Mouse (Mus musculus): ENCODE measurements around the gene Igflr1.

The Igflr1 gene

DNA sequence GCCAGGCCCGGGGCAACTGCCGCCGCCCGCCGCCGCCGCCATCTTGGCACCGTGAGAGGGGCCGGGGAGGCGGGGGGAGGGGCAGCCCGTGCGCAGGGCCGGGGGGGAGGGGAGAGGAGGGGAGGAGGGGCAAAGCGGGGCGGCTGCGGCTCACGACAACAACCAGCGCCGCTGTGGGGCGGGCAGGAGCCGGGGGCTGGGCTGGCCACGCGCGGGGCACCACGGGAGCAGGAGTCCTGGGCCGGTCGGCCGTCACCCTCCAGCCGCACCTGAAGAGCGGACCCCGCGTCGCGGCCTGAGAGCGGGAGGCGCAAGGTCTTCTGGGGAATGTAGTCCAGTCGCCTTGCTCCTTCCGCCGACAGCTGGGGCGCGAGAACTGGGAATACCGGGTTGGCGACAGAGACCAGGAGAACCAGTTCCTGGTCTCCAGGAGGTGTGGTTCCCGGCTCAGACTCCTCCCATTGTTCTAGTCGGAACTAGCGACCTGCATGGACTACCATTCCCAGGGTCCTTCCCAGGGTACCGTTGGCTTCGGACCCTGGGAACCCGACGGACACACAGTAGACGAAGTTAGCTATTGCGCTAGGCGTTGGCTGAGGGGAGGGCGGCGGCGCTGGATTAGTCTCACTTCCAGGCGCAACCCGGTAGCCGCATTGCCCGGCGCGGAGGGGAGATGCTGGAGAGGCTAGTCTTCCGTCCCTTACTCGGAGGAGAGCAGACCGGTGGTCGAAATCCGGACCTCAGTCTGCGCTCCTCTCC, 23.6 kb downstream of the Igflr1 start, which contains the start of gene Kmt2b:
Gene Kmt2b (minus strand): TSS at position 51 of the 759 bp plus-strand sequence.
- DNase-seq (ENCODE audit: extremely low read depth, low read depth) = peak; percentile 92

DNA sequence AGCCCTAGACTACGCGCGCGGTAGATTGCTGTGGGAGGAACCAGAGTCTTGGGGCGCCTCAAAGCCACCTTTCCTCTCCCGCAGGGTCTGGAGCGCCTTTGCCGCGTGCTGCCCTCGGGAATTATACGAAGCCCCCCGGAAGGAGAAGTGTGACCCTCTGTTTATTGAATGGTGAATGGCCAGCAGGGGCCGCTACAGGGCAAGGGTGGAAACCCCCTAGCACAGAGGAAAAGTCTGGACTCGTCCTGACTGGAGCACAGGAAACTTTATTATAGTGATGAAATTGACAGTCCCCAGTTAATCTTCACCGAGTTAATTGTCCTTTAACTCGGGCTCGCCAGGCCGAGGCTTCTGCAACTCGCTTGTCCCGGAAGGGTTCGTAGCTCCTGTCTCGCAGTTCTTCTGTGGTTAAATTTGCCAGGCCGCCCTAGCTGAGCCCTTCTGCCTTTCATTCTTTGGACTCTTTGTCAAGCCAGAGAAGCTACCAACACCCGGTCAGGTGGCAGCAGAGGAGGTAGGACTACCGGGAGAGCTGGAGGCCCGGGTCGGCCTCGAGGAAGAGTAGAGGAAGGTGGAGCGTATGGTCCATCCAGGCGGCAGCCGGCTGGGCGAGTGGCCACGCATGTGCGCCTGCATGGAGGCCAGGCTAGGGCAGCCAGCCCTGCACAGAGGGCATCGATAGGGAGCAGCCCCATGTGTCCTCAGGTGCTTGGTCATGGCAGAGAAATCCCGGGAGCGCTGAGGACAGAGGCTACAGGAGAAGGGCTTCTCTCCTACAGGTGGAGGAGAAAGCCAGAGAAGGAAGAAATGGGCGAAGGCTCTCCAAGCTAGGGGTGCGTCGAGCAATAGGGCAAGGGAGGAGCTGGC, 24.4 kb downstream of the Igflr1 start:
- peak; percentile 57 for DNase-seq (ENCODE audit: extremely low read depth, low read depth)

DNA sequence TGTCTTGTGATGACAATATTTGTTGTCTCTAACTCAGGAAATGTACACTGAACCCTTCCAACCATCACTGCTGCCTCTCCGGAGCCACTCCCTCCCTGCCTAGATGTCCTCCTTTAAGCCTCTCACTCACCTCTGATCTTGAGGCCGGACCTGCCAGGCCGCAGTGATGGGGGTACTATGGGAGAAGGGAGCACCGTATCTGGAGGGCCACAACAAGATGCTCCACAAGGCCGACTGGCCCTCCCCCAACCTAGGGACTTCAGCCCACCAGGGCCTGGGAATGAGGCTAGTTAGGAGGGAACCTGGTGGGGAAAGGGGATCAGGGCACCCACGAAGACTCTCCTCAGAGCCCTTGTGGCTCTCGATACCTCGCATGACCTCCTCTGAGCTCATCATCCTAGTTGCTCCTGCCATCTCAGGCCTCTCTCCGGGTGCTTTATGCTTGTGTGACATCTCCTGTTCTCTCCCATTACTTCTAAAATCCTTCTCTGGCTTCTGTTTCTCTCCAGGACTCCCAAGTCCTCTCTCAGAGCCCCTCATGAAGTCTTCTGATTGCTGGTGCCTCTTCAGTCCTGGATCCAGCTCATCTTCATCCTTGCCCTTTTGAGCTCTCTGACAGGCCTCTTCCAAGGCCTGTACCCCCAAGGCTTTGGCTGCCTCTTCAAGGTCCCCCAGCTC, 25.8 kb downstream of the Igflr1 start:
- DNase-seq (ENCODE audit: extremely low read depth, low read depth) = no peak

DNA sequence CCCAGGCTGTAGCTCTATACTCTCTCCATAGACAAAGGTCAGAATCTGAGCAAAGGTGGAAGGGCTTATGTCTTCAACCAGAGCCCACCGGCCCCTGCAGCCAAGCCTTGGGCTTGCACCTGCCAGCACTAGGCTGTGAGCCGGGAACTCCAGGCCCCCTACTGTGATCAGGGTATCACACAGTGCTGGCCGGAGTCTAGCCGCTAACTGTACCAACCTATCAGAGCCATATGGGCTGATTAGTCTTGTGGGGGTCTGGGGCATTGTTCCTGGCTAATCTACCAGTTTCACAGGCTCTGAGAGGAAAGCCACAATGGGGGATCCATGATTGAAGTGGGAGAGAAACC, 26.4 kb downstream of the Igflr1 start:
- no peak for DNase-seq (ENCODE audit: extremely low read depth, low read depth)

DNA sequence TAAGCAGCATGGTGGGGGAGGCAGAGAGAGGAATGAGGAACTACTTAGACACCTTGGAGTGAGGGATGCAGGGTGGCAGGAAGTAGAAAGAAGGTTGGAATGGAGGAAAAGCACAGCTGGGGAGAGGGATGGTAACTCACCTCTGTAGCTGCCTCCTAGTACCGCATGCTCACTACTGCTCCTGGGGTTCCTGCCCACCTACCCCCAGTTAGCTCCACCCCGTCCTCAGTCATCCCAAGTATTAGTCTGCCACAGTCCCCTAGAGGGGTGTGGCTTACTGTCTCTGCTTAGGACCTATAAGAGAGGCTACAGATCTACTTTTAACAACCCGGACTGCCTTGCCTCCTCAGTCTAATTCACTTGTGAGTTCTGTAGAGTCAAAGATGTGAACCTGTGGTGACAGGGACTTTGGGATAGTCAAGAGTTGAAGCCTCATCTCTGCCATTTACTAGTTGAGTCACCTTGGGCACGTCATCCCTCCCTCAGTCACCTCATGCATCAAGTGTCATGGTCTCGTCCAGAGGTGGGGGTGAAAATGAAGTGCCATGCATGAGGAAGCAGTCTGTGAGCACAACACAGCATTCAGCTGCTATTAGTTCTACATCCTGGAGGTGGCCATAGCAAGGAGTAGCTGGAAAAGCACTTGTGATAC, 27.7 kb downstream of the Igflr1 start:
- DNase-seq (ENCODE audit: extremely low read depth, low read depth) = peak; percentile 81

DNA sequence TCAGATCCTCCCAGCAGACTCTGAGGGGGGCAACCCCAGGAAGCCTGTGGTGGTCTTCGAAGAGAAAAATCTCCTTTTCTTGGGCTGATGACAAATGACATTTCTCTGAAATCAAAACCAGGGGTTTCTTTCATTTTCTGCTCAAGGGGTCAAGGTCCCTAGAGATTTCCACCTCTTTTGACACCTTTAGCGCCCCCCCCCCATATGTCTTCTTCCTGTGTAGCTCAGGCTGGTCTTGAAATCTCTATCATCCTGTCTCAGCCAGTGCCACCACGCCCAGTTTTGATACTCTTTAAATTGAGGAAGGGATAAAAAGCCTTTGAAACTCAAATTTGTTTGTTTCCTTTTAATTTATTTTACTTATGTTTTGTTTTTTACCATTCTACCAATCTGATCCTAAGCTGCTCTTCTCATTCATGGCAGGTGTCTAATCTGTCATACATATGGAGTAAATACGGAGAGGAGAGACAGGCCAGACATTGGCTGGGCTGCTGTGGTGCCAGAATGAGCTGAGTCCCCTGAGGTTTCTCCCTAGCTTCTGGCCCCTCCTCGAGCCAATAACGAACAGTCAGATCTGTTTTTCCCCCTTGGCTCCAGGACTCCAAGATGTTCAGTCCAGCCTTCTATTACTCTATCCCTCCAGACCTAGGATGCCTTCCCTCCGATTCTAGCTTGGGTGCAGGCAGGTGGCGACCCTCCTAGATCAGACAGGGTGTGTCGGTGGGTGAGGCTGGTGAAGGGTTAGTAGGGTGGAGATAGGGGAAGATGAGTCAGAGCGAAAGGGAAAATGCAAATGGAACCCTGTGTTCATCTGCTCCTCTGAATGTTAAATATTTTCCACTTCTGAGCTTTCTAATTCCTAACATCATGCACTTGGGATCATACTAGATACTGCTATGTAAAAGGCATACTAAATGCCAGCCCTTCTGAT, 28.6 kb downstream of the Igflr1 start:
- no peak for DNase-seq (ENCODE audit: extremely low read depth, low read depth)

DNA sequence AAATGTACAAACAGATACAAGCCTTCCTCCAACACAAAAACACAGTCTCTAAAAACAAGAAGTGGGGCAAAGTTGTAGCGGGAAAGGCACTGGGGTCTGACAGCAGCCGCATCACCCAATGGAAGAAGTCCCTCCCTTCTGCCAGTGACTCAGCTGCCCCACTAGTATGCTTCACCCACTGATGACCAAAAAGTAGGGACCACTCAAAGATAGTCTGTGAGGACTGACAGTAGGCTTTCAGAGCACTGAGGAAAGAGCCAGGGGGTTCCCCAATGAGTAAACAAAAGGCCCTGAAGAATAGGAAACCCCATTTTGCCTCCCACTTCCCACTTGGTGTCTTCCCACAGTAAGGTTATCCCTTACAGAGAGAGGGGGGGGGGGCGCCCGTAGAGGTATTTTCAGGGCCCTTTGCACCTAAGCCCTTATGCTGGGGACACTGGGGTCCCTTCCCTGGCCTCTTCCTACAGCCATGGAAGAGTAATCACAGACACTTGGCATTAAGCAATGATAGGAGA, 29.3 kb downstream of the Igflr1 start:
- DNase-seq (ENCODE audit: extremely low read depth, low read depth) = peak; percentile 36

DNA sequence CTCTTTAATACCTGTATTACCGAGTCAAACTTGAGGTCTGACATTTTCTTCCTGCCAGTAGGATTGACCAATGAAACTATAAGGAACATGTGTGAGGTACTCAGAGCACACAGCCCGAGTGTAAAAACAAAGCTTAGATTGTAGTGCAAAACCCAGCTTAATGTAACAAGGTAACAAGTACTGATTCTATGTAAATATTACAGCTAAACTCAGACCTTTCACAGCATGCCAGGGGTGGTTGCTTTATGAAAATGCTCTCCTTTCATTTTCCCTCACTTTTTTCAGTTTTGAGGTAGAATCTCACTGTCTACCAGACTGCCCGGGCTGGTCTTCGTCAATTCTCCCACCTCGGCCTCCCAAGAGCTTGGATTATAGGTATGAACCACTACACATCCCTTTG, 30.9 kb downstream of the Igflr1 start:
- no peak for DNase-seq (ENCODE audit: extremely low read depth, low read depth)

DNA sequence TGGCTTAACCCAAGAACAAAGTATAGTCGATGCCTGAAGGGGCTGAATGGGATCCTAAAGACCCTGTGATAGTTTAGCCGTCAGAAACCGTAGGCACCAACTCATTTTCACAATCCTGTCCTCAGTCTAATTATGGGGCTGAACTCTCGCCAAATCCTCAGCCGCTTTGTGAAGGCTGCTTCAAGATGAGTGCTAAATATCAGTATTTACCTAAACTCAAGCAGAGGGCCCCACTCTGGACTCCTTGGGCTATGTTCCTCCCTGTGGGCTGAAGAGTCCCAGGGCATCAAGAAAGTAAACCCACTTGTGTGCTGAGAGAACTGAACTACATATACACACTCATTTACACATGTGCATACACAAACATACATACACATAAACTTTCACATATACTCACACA, 31.6 kb downstream of the Igflr1 start:
- no peak for DNase-seq (ENCODE audit: extremely low read depth, low read depth)

DNA sequence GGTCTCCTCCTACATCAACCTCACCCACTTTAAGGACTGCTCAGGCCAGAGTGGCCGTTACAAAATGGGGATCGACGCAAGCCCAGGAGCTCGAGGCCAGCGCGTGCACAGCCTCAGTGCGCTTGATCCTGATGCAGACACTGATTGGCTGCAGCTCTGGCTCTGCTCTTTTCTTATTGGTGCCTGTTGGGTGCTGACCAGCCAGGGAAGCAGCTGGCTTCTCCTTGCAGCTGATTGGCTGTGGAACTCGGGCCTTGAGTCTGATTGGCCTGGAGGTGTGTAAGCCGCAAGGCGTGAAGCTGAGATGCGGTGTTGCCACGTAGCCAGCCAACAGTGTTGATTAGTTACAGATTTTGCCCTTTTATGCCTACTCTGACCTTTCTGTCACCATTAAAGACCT, 33.6 kb downstream of the Igflr1 start, which contains the start of gene Zbtb32:
Gene Zbtb32 (minus strand): TSS at position 124 of the 400 bp plus-strand sequence.
- DNase-seq (ENCODE audit: extremely low read depth, low read depth) = no peak

DNA sequence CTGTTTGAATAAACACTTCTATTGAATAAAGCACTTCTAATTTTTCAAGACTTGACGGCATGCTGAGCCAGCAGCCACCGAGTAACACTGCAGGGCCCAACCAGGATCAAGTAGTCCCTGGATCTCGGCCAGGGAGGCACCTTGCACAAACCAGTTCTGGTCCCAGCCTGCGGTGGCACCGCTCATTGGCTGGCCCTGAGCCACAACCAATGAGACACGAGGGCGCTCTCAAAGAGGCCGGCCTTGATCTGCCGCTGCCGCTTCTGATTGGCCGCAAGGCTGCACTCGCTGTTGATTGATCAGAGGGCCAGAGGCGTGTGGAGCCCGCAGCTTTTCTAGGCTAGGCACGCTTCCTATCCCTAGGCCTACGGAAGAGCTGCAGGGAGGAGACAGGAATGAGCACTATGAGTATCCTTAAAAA, 34.7 kb downstream of the Igflr1 start:
- peak; percentile 96 for DNase-seq (ENCODE audit: extremely low read depth, low read depth)

DNA sequence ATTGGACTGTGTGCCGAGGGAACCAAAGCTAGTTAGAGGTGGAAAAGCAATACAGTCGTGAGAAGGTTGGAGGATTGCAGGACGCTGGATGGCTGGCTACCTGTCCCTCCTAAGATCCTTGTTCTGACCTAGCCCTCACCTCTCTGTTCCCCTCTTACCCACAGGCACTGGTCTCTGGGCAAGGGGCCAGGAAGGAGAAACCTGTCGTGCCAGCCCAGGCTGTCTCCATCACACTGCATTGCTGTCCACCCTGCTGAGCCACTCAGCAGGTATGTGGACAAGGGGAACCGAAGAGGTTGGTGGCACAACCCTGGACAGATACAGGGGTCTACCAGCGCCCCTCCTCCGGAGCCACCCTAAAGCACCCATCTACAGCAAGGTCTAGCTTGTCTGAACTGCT, 35.4 kb downstream of the Igflr1 start:
- no peak for DNase-seq (ENCODE audit: extremely low read depth, low read depth)

DNA sequence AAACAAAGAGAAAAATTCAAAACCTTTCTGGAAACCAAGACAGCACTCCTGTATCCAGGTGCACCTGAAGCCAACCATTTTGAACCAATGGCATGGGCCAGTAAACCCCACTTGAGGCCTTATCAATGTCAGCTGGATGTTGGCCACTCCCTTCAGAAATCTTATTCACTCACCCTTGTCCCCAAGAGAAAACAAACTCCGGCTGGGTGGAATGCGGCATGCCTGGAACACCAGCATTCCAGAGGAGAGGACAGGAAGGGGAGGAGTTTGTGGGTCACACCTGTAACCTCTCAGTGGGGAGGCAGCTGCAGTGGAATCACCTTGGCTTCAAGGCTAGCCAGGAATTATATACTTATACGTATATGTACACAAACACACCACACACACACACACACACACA, 37.4 kb downstream of the Igflr1 start:
- DNase-seq (ENCODE audit: extremely low read depth, low read depth) = no peak

DNA sequence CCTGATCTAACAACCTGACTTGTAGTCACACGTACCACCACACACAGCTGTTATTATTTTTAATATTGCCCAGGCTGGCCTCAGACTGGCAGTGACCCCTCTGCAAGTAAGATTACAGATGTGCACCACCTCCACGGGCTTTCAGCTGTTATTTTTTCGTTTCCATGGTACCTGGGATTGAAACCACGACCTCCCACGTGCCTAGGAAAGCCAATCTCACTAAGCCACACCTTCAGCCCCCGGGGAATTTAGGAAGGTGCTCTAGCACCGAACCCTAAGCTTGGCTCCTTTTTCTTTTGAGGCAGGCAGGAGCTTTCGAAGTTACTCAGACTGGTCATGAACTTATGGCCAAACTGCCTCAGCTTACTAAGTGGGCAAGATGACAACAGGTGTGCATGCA, 39.2 kb downstream of the Igflr1 start:
- no peak for DNase-seq (ENCODE audit: extremely low read depth, low read depth)

DNA sequence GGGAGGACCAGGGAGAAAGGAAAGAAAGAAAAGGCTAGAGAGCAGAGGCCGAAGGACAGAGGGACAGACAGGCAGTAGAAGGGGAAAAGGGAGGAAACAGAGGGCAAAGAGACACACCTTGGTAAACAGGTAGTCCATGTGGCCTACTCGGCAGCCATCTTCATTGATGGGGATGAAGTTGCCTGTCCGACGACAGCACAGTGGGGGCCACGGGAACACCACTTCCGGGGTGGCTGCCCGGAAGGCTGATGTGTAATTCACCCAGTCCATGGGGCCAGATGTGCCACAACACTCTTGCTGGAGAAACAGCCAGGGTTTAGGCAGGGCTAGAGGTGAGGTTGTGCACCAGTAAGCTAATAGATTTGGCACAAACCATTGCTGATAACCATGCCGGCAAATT, 39.7 kb downstream of the Igflr1 start:
- DNase-seq (ENCODE audit: extremely low read depth, low read depth) = no peak

DNA sequence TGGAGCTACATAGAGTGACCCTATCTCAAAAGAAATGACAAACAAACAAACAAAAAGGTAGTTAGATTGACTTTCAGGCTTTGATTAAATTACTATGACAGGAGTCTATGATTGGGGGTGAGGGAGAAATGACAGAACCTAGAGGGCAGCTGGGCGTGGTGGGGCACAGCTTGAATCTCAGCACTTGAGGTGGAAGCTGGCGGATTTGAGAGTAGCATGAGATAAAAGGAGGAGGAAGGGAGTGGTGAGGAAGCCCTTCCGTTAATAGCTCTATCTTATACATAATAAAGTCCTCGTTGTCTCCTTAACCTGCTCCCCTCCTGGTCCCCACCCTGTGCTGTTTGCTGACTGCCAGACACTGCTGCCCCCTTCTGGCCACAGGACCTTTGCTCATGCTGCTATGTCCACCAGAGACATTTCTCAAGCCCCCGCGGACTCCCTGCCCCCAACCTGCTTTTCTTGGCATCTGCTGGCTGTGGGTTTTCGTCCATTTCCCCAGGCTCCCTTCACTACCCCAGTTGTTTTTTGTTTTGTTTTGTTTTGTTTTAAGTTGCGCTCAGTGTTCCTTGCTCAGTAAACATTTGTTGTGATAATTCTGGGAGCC, 42.6 kb downstream of the Igflr1 start:
- peak; percentile 35 for DNase-seq (ENCODE audit: extremely low read depth, low read depth)

DNA sequence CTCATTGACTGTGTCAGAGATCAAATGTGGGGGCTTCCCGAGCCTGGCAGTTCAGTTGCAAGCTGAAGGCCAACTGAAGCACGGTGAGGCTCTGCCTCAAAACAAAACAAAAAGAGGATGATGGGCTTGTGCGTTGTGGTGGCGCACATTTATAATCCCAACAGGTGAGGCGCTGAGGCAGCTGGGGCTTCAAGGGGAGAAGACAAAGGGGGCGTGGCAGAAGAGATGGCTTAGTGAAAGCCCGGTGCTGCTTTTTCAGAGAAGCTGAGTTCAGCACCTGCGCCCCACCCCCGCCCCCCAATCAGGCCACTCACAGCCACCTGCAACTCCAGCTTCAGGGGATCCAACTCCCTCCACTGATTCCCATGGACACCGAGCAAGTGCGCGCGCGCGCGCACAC, 43.2 kb downstream of the Igflr1 start:
- DNase-seq (ENCODE audit: extremely low read depth, low read depth) = no peak

DNA sequence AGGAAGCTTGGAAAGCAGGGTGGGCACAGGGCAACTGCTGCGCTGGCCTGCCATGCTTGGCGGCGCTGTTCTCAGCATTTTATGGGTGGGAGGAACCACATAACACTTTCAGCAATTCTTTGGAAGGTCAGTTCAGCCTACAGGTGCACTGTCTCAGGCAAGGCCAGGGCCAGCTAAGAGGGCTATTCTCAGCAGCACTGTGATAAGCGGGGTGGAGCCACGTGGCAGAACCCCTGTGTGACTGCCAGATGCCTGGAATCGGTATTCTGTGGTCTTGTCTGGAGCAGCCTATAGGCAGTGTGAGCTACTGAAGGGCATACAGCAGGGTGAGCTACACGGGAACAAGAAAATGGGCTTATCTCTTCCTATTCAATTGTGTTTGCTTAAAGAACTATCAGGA, 44.8 kb downstream of the Igflr1 start:
- DNase-seq (ENCODE audit: extremely low read depth, low read depth) = no peak

DNA sequence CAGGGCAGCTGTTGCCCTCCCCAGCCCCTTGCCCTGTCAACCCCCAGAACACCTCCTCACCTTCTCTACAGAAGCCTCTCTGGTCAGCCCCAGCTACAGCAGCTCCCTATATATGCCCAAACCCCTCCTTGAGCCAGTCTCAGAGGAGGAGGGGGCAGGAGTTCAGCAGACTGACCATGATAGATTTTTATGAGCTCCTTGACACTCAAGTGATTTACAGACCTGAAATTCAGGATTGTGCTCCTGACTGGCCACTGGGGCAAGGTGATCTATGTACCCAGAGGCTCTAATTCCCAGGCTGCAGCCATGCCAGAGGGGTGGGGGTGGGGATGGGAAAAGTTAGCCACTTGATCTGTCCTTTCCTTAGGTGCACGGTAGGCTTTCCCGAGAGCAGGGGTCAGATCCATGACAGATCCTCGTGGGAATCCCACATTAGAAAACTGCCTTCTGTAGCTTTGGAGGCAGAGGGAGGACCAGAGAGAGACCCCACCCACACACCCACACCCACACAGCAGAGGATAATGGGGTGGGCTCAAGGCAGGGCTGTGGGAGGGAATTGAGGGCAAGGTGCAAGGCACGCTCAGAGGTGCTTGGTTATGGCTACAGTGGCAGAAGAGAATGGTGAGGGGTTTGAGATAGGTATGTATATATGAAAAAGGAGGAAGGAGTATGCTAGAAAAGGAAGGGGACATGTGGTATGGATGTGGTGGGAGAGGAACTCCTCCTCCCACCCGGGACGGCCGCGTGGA, 47.6 kb downstream of the Igflr1 start, which contains the start of gene Upk1a:
Gene Upk1a (minus strand): TSS at position 194 of the 749 bp plus-strand sequence.
- DNase-seq (ENCODE audit: extremely low read depth, low read depth) = no peak

Data from MEL-GATA-1-ER (cell line).